Mouse (Mus musculus): ENCODE measurements around the gene Tgfb1. TPM values are rescaled to one million over a fixed set of nuclear protein-coding genes. Genes with fewer than 3 reads are reported as not detected.
A peak's percentile ranks its signal among the peaks of the same experiment; 100 is the strongest.

The Tgfb1 gene
- polyA plus RNA-seq, 1 experiment from 2014 or later, result 2.5 TPM

- ATAC-seq (ENCODE audit: insufficient number of reproducible peaks, insufficient read depth, low FRiP score, low TSS enrichment), result no peak; the same call in 1 of the 2 replicates
- Histone ChIP-seq H3K27ac (no peak overlapping the region), H3K4me3 (peak overlapping the region; percentile 57), H3K9ac (peak overlapping the region; percentile 54; the same call in 1 of the 2 replicates), H3K36me3 (no peaks in the 10 kb centered on the region), H3K4me2 (replicated peaks) (peak overlapping the region; percentile 78), H3K4me1 (peaks cover 21% of the 10 kb centered on the region), H3K9me3 (0 out of 2 replicates have a peak, but pooled peaks cover 4% of the 10 kb centered on the region), H3K27me3 (peaks cover 54% of the 10 kb centered on the region)
- WGBS, result 2% methylated on average over 51 of the region's 52 CpGs
Measured at GRCm38 (mm10) chr7:25688810-25689586, 2.2 kb downstream of the Tgfb1 start.

GRCm38 (mm10) chr7:25689603-25690021 is 2.8 kb downstream of the Tgfb1 start:
- peak overlapping the region; percentile 78 for H3K4me2 ChIP-seq (replicated peaks)
- H3K36me3 ChIP-seq, result no peaks in the 10 kb centered on the region
- 8% methylated on average over 12 of the region's 12 CpGs for WGBS
- ATAC-seq (ENCODE audit: insufficient number of reproducible peaks, insufficient read depth, low FRiP score, low TSS enrichment), result no peak
- H3K9ac ChIP-seq, result no peak overlapping the region
- no peak overlapping the region for H3K27ac ChIP-seq
- peaks cover 54% of the 10 kb centered on the region for H3K27me3 ChIP-seq
- H3K4me1 ChIP-seq, result peaks cover 21% of the 10 kb centered on the region
- peak overlapping the region; percentile 57; the same call in 1 of the 2 replicates for H3K4me3 ChIP-seq
- 0 out of 2 replicates have a peak, but pooled peaks cover 4% of the 10 kb centered on the region for H3K9me3 ChIP-seq

GRCm38 (mm10) chr7:25690051-25690450 is 3.2 kb downstream of the Tgfb1 start:
- Histone ChIP-seq H3K4me3 (no peak overlapping the region), H3K4me1 (peaks cover 21% of the 10 kb centered on the region), H3K9ac (no peak overlapping the region), H3K27me3 (peaks cover 54% of the 10 kb centered on the region), H3K4me2 (replicated peaks) (no peak overlapping the region), H3K36me3 (no peaks in the 10 kb centered on the region), H3K9me3 (0 out of 2 replicates have a peak, but pooled peaks cover 4% of the 10 kb centered on the region), H3K27ac (no peak overlapping the region)
- 42% methylated on average over 5 of the region's 5 CpGs for WGBS
- no peak for ATAC-seq (ENCODE audit: insufficient number of reproducible peaks, insufficient read depth, low FRiP score, low TSS enrichment)

DNA sequence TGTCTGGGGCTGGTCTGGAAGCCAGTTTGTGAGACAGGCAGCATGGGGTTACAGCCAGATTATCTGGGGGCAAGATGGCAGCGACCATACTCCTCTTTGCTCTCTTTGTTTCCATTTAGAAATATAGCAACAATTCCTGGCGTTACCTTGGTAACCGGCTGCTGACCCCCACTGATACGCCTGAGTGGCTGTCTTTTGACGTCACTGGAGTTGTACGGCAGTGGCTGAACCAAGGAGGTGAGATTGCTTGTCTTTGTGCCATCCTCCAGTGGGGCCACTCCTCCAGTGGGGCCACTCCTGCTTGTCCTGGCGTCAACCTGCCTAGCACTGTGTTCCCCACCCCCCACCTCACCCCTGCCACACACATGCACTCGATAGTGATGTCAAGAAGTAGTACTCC is 7.3 kb downstream of the Tgfb1 start:
- H3K27me3 ChIP-seq, result peaks cover 19% of the 10 kb centered on the region
- H3K9ac ChIP-seq, result no peak overlapping the region
- H3K4me2 ChIP-seq (replicated peaks), result no peak overlapping the region
- no peaks in the 10 kb centered on the region for H3K4me1 ChIP-seq
- no peak overlapping the region for H3K27ac ChIP-seq
- 0 out of 2 replicates have a peak, but pooled peaks cover 4% of the 10 kb centered on the region for H3K9me3 ChIP-seq
- no peak overlapping the region for H3K4me3 ChIP-seq
- no peak for ATAC-seq (ENCODE audit: insufficient number of reproducible peaks, insufficient read depth, low FRiP score, low TSS enrichment)
- 64% methylated on average over 8 of the region's 8 CpGs for WGBS
- H3K36me3 ChIP-seq, result no peaks in the 10 kb centered on the region

- WGBS, result 50% methylated on average over 13 of the region's 13 CpGs
- no peak for ATAC-seq (ENCODE audit: insufficient number of reproducible peaks, insufficient read depth, low FRiP score, low TSS enrichment)
- Histone ChIP-seq H3K9me3 (0 out of 2 replicates have a peak, but pooled peaks cover 3% of the 10 kb centered on the region), H3K4me1 (peaks cover 4% of the 10 kb centered on the region; the same call in 1 of the 2 replicates), H3K27me3 (peaks cover 16% of the 10 kb centered on the region), H3K4me3 (no peak overlapping the region), H3K4me2 (replicated peaks) (no peak overlapping the region), H3K36me3 (no peaks in the 10 kb centered on the region), H3K27ac (no peak overlapping the region), H3K9ac (no peak overlapping the region)
Measured at GRCm38 (mm10) chr7:25699851-25700250, 13.0 kb downstream of the Tgfb1 start.

- Histone ChIP-seq H3K9ac (no peak overlapping the region), H3K27ac (no peak overlapping the region), H3K27me3 (peaks cover 18% of the 10 kb centered on the region), H3K4me3 (no peak overlapping the region), H3K9me3 (0 out of 2 replicates have a peak, but pooled peaks cover 3% of the 10 kb centered on the region), H3K4me1 (peaks cover 6% of the 10 kb centered on the region; the same call in 1 of the 2 replicates), H3K36me3 (no peaks in the 10 kb centered on the region), H3K4me2 (replicated peaks) (no peak overlapping the region)
- WGBS, result 78% methylated on average over 12 of the region's 12 CpGs
- ATAC-seq (ENCODE audit: insufficient number of reproducible peaks, insufficient read depth, low FRiP score, low TSS enrichment), result no peak
Measured at GRCm38 (mm10) chr7:25700732-25701131, 13.9 kb downstream of the Tgfb1 start.

- H3K27ac ChIP-seq, result no peak overlapping the region
- H3K9ac ChIP-seq, result no peak overlapping the region
- no peak overlapping the region for H3K4me2 ChIP-seq (replicated peaks)
- H3K36me3 ChIP-seq, result no peaks in the 10 kb centered on the region
- WGBS, result 94% methylated on average over 2 of the region's 2 CpGs
- no peak for ATAC-seq (ENCODE audit: insufficient number of reproducible peaks, insufficient read depth, low FRiP score, low TSS enrichment)
- peaks cover 18% of the 10 kb centered on the region for H3K27me3 ChIP-seq
- no peak overlapping the region for H3K4me3 ChIP-seq
- H3K9me3 ChIP-seq, result 0 out of 2 replicates have a peak, but pooled peaks cover 3% of the 10 kb centered on the region
- H3K4me1 ChIP-seq, result peaks cover 8% of the 10 kb centered on the region; the same call in 1 of the 2 replicates
Measured at GRCm38 (mm10) chr7:25702350-25702749, 15.5 kb downstream of the Tgfb1 start.

GRCm38 (mm10) chr7:25703793-25704494 is 17.1 kb downstream of the Tgfb1 start:
- Histone ChIP-seq H3K36me3 (no peaks in the 10 kb centered on the region), H3K4me3 (no peak overlapping the region), H3K9me3 (0 out of 2 replicates have a peak, but pooled peaks cover 3% of the 10 kb centered on the region), H3K27ac (no peak overlapping the region), H3K27me3 (peaks cover 18% of the 10 kb centered on the region), H3K4me1 (peaks cover 19% of the 10 kb centered on the region), H3K9ac (no peak overlapping the region), H3K4me2 (replicated peaks) (peak overlapping the region; percentile 55)
- WGBS, result 23% methylated on average over 10 of the region's 10 CpGs
- peak; percentile 44; the same call in 1 of the 2 replicates for ATAC-seq (ENCODE audit: insufficient number of reproducible peaks, insufficient read depth, low FRiP score, low TSS enrichment)

- peaks cover 21% of the 10 kb centered on the region for H3K4me1 ChIP-seq
- peaks cover 18% of the 10 kb centered on the region for H3K27me3 ChIP-seq
- WGBS, result 3% methylated on average over 34 of the region's 37 CpGs
- no peaks in the 10 kb centered on the region for H3K36me3 ChIP-seq
- H3K9ac ChIP-seq, result no peak overlapping the region
- peak overlapping the region; percentile 25 for H3K4me3 ChIP-seq
- H3K4me2 ChIP-seq (replicated peaks), result peak overlapping the region; percentile 55
- no peak for ATAC-seq (ENCODE audit: insufficient number of reproducible peaks, insufficient read depth, low FRiP score, low TSS enrichment)
- H3K27ac ChIP-seq, result no peak overlapping the region
- 0 out of 2 replicates have a peak, but pooled peaks cover 3% of the 10 kb centered on the region for H3K9me3 ChIP-seq
Measured at GRCm38 (mm10) chr7:25704716-25705364, 18.0 kb downstream of the Tgfb1 start.

DNA sequence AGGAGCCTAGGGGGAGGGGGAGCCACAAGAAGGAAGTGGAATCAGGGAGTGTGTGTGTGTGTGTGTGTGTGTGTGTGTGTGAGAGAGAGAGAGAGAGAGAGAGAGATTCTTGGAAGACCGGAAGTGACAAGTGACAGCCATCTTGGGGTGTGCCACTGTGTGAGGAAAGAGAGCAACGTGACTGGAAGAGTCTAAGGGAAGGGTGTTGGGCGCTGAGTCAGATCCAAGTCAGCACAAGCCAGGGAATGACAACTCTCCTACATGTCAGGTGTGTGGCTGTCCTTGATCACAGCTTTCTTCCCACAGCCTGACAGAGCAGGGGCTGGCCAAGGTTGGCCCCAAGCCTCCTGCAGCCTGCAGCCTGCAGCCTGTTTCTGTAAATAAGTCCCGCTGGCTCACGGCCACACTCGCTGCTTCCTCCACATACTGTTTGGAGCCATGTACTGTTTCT is 19.0 kb downstream of the Tgfb1 start:
- peaks cover 31% of the 10 kb centered on the region for H3K4me1 ChIP-seq
- H3K27ac ChIP-seq, result no peak overlapping the region
- H3K4me2 ChIP-seq (replicated peaks), result no peak overlapping the region
- no peaks in the 10 kb centered on the region for H3K36me3 ChIP-seq
- H3K9ac ChIP-seq, result no peak overlapping the region
- H3K9me3 ChIP-seq, result 0 out of 2 replicates have a peak, but pooled peaks cover 1% of the 10 kb centered on the region
- ATAC-seq (ENCODE audit: insufficient number of reproducible peaks, insufficient read depth, low FRiP score, low TSS enrichment), result no peak
- H3K27me3 ChIP-seq, result peaks cover 18% of the 10 kb centered on the region
- WGBS, result 59% methylated on average over 6 of the region's 6 CpGs
- H3K4me3 ChIP-seq, result no peak overlapping the region

GRCm38 (mm10) chr7:25706578-25707170 is 19.9 kb downstream of the Tgfb1 start:
- H3K27ac ChIP-seq, result no peak overlapping the region
- H3K4me3 ChIP-seq, result no peak overlapping the region
- no peak for ATAC-seq (ENCODE audit: insufficient number of reproducible peaks, insufficient read depth, low FRiP score, low TSS enrichment)
- H3K9me3 ChIP-seq, result no peaks in the 10 kb centered on the region
- H3K4me1 ChIP-seq, result peaks cover 39% of the 10 kb centered on the region
- H3K27me3 ChIP-seq, result peaks cover 18% of the 10 kb centered on the region
- WGBS, result 60% methylated on average over 7 of the region's 7 CpGs
- no peak overlapping the region for H3K9ac ChIP-seq
- no peak overlapping the region for H3K4me2 ChIP-seq (replicated peaks)
- H3K36me3 ChIP-seq, result no peaks in the 10 kb centered on the region

Measured in embryonic facial prominence, embryonic 12.5 days (tissue).